Mouse (Mus musculus): ENCODE data around the gene Fosl2. TPM values are rescaled to one million over a fixed set of nuclear protein-coding genes. Genes with fewer than 3 reads are reported as not detected.

Gene Fosl2
- polyA plus RNA-seq, 1 experiment from 2014 or later: 0.52 TPM

Other genes starting within 250 kb of the Fosl2 start
- gene Plb1, start 96.9 kb downstream of the Fosl2 start, polyA plus RNA-seq (2014; fragmentation: Nextera tagmentation; extraction: Ambion mirVana): 0.05 TPM in 1 of 2 replicates, not detected in the other

All from midbrain, embryonic 11.5 days (tissue).